Mouse (Mus musculus) thymus, adult 2 months (tissue): ENCODE data around the gene Wdr63.

Source experiments
- CTCF ChIP-seq: fragments of 200-500 bp; IDR thresholded peaks from 2 replicates; pipeline ENCODE4 v1.5.1; 2012; ENCODE audit warnings: mild to moderate bottlenecking, control low read depth, low read length, moderate library complexity, borderline replicate concordance; ENCODE audit not compliant: control insufficient read depth, poor library complexity, insufficient read depth; ENCODE audit errors: extremely low read depth
- POLR2A ChIP-seq: fragments of 200-500 bp; IDR thresholded peaks from 2 replicates; pipeline ENCODE4 v1.6.1; 2012; ENCODE audit warnings: mild to moderate bottlenecking, low read length, control low read depth, moderate library complexity; ENCODE audit not compliant: control insufficient read depth, poor library complexity, insufficient read depth; ENCODE audit errors: extremely low read depth

GRCm38 (mm10) chr3:146153862-146154611 lies 46.1 kb upstream of the Wdr63 start:
- TF ChIP-seq POLR2A (no peak), CTCF (no peak)
